ENCODE assay signal across 27 mouse cellular contexts in genomic region chr9:114446887-114447286, GRCm38 (mm10). TPM values are rescaled to one million over a fixed set of nuclear protein-coding genes. Genes with fewer than 3 reads are reported as not detected.
DNase-seq lines count a peak whose midpoint lies in the region; ATAC-seq and TF ChIP-seq lines count a peak whose summit lies in the region.
"Had no signal": no experiment of that assay in that cellular context is flagged by ENCODE, and none has a peak within 500 bp of the region (broad histone marks: within the 10 kb centered on the region; RNA-seq: fewer than 3 reads in every experiment).

No protein-coding gene starts in this region.

- no peaks in the 10 kb centered on the region for H3K27me3 ChIP-seq in heart, embryonic 10.5 days (ENCODE audit: insufficient read depth, poor library complexity, severe bottlenecking)
- H3K27me3 ChIP-seq in heart, embryonic 13.5 days (replicated peaks): no peaks in the 10 kb centered on the region
- H3K27me3 ChIP-seq in heart, postnatal 0 days (ENCODE audit: control insufficient read depth, insufficient read depth, low read length): no peaks in the 10 kb centered on the region
- H3K27me3 ChIP-seq: CH12.LX; embryonic facial prominence, embryonic 12.5 days; forebrain, embryonic 13.5 days; forebrain, embryonic 15.5 days; Patski had no signal

- peak; percentile 63 for ATAC-seq in heart, embryonic 13.5 days (ENCODE audit: extremely low read depth, insufficient number of reproducible peaks, low FRiP score, low TSS enrichment)
- peak; percentile 76 for ATAC-seq in heart, postnatal 0 days (ENCODE audit: insufficient read depth, low read depth)
- ATAC-seq: activated CD4-positive, CD25-positive, alpha-beta regulatory T cell, adult 4 months; CD4-positive, CD25-positive, alpha-beta regulatory T cell, adult 4 months; forebrain, embryonic 13.5 days; forebrain, embryonic 15.5 days; Patski had no signal

- H3K4me3 ChIP-seq in heart, embryonic 10.5 days: no peak overlapping the region
- no peak overlapping the region for H3K4me3 ChIP-seq in heart, embryonic 13.5 days
- H3K4me3 ChIP-seq in heart, postnatal 0 days (ENCODE audit: low read depth, low read length): no peak overlapping the region
- H3K4me3 ChIP-seq: embryonic facial prominence, embryonic 10.5 days; embryonic facial prominence, embryonic 12.5 days; forebrain, embryonic 13.5 days; forebrain, embryonic 15.5 days had no signal

- WGBS in heart, embryonic 10.5 days: 70% methylated on average over 8 of the region's 8 CpGs
- WGBS in heart, embryonic 13.5 days: 46% methylated on average over 8 of the region's 8 CpGs
- 58% methylated on average over 8 of the region's 8 CpGs for WGBS in heart, postnatal 0 days

- intact Hi-C loops in heart, postnatal 36 days (cut with DNase I): no loop called here
- intact Hi-C loops in heart, postnatal 25 days (cut with DNase I): no loop called here

- DNase-seq in heart, embryonic 10.5 days (ENCODE audit: low spot score): no peak
- DNase-seq in heart, adult 8-10 months (ENCODE audit: low spot score): no peak
- no peak for DNase-seq in heart, postnatal 36 days
- peak; percentile 24 for DNase-seq in heart, postnatal 0 days (ENCODE audit: low spot score)
- DNase-seq in heart, postnatal 25 days (ENCODE audit: low spot score): no peak
- DNase-seq: adrenal gland, adult 8-10 months; adrenal gland, postnatal 14 days; adrenal gland, postnatal 36 days; B cell, adult 2 months; cerebellum, adult 11-12 months; cerebellum, adult 2 months; cerebellum, adult 9-10 months; cerebellum, postnatal 10 days; cerebellum, postnatal 25 days had no signal

- H3K9me3 ChIP-seq in heart, embryonic 10.5 days: no peaks in the 10 kb centered on the region
- H3K9me3 ChIP-seq in heart, embryonic 13.5 days: no peaks in the 10 kb centered on the region
- H3K9me3 ChIP-seq in heart, postnatal 0 days (replicated peaks; ENCODE audit: control insufficient read depth, low read length): no peaks in the 10 kb centered on the region
- H3K9me3 ChIP-seq: embryonic facial prominence, embryonic 10.5 days; embryonic facial prominence, embryonic 12.5 days; forebrain, embryonic 13.5 days; forebrain, embryonic 15.5 days; G1E had no signal

- no peak overlapping the region for H3K4me2 ChIP-seq in heart, embryonic 13.5 days
- no peak overlapping the region for H3K4me2 ChIP-seq in heart, postnatal 0 days (ENCODE audit: low read depth, low read length)
- H3K4me2 ChIP-seq: embryonic facial prominence, embryonic 12.5 days; forebrain, embryonic 13.5 days; forebrain, embryonic 15.5 days had no signal

- TF ChIP-seq CTCF in heart, postnatal 0 days (IDR thresholded peaks at IDR 0.05; ENCODE audit: low read depth): no peak

- peaks cover 15% of the 10 kb centered on the region for H3K36me3 ChIP-seq in heart, embryonic 10.5 days
- peaks cover 18% of the 10 kb centered on the region; the same call in 1 of the 2 replicates for H3K36me3 ChIP-seq in heart, embryonic 13.5 days
- peaks cover 3% of the 10 kb centered on the region; the same call in 1 of the 2 replicates for H3K36me3 ChIP-seq in heart, postnatal 0 days (replicated peaks; ENCODE audit: control insufficient read depth, insufficient read depth, low read length)
- H3K36me3 ChIP-seq: forebrain, embryonic 15.5 days had no signal

- peaks cover 16% of the 10 kb centered on the region for H3K4me1 ChIP-seq in heart, embryonic 10.5 days
- peaks cover 10% of the 10 kb centered on the region; the same call in 1 of the 2 replicates for H3K4me1 ChIP-seq in heart, embryonic 13.5 days
- H3K4me1 ChIP-seq in heart, postnatal 0 days (ENCODE audit: control insufficient read depth, insufficient read depth): no peaks in the 10 kb centered on the region
- H3K4me1 ChIP-seq: embryonic facial prominence, embryonic 10.5 days; embryonic facial prominence, embryonic 12.5 days; forebrain, embryonic 13.5 days; forebrain, embryonic 15.5 days had no signal

- no peak overlapping the region for H3K9ac ChIP-seq in heart, embryonic 13.5 days
- no peak overlapping the region for H3K9ac ChIP-seq in heart, postnatal 0 days (replicated peaks; ENCODE audit: low read depth, low read length)
- H3K9ac ChIP-seq: embryonic facial prominence, embryonic 12.5 days; forebrain, embryonic 13.5 days; forebrain, embryonic 15.5 days had no signal

- H3K27ac ChIP-seq in heart, embryonic 10.5 days: peak overlapping the region; percentile 37; the same call in 1 of the 2 replicates
- no peak overlapping the region for H3K27ac ChIP-seq in heart, embryonic 13.5 days (replicated peaks)
- H3K27ac ChIP-seq in heart, postnatal 0 days (ENCODE audit: low read depth): no peak overlapping the region
- H3K27ac ChIP-seq: embryonic facial prominence, embryonic 10.5 days; embryonic facial prominence, embryonic 12.5 days; forebrain, embryonic 13.5 days; forebrain, embryonic 15.5 days had no signal

- TF ChIP-seq EP300 in heart, postnatal 0 days (IDR thresholded peaks at IDR 0.05; ENCODE audit: low read depth): no peak

RNA-seq across cellular contexts. Expression of gene Tmppe, which starts 46.0 kb away (rescaled TPM):
- polyA plus RNA-seq in heart, embryonic 10.5 days (2016; fragmentation: Nextera tagmentation; extraction: Ambion mirVana): 11.5 and 14.6 TPM in 2 replicates
- 1 to 10 TPM; 3.1 to 4.7 (median 4.1) TPM for total RNA-seq in heart, adult 8-10 months (2022)
- polyA plus RNA-seq in heart, embryonic 13.5 days (2015; fragmentation: Nextera tagmentation; extraction: Ambion mirVana): 9.2 and 10.1 TPM in 2 replicates
- total RNA-seq in heart, postnatal 36 days (2021): 1 to 10 TPM; 3.5 to 4.5 TPM
- total RNA-seq in heart, postnatal 0 days (2014; rRNA removed; ENCODE audit: low replicate concordance): 5.4 and 10.0 TPM in 2 replicates
- 3.9 and 4.5 TPM in 2 replicates for polyA plus RNA-seq in heart, postnatal 0 days (2015; fragmentation: Nextera tagmentation; extraction: Ambion mirVana)
- total RNA-seq in heart, postnatal 25 days (2021): 1 to 10 TPM; 3.4 to 4.2 TPM

RNA-seq across cellular contexts. Expression of gene Glb1, which starts 46.0 kb away (rescaled TPM):
- 33.5 and 45.1 TPM in 2 replicates for polyA plus RNA-seq in heart, embryonic 10.5 days (2016; fragmentation: Nextera tagmentation; extraction: Ambion mirVana)
- total RNA-seq in heart, adult 8-10 months (2022): 10 to 100 TPM; 13.4 to 15.8 (median 14.8) TPM
- polyA plus RNA-seq in heart, embryonic 13.5 days (2015; fragmentation: Nextera tagmentation; extraction: Ambion mirVana): 42.9 and 44.7 TPM in 2 replicates
- total RNA-seq in heart, postnatal 36 days (2021): 10 to 100 TPM; 15.1 to 16.1 TPM
- 29.8 and 43.3 TPM in 2 replicates for total RNA-seq in heart, postnatal 0 days (2014; rRNA removed; ENCODE audit: low replicate concordance)
- 22.0 and 22.8 TPM in 2 replicates for polyA plus RNA-seq in heart, postnatal 0 days (2015; fragmentation: Nextera tagmentation; extraction: Ambion mirVana)
- 10 to 100 TPM; 14.8 to 16.3 TPM for total RNA-seq in heart, postnatal 25 days (2021)

RNA-seq across cellular contexts. Expression of gene Crtap, which starts 56.4 kb away (rescaled TPM):
- polyA plus RNA-seq in heart, embryonic 10.5 days (2016; fragmentation: Nextera tagmentation; extraction: Ambion mirVana): 92.4 and 124 TPM in 2 replicates
- 10 to 100 TPM; 30.3 to 34.3 (median 32.9) TPM for total RNA-seq in heart, adult 8-10 months (2022)
- polyA plus RNA-seq in heart, embryonic 13.5 days (2015; fragmentation: Nextera tagmentation; extraction: Ambion mirVana): 141 and 142 TPM in 2 replicates
- total RNA-seq in heart, postnatal 36 days (2021): 10 to 100 TPM; 32.3 to 32.5 TPM
- 63.1 and 65.0 TPM in 2 replicates for total RNA-seq in heart, postnatal 0 days (2014; rRNA removed; ENCODE audit: low replicate concordance)
- 75.8 and 80.6 TPM in 2 replicates for polyA plus RNA-seq in heart, postnatal 0 days (2015; fragmentation: Nextera tagmentation; extraction: Ambion mirVana)
- total RNA-seq in heart, postnatal 25 days (2021): 10 to 100 TPM; 30.4 to 32.4 TPM

RNA-seq across cellular contexts. Expression of gene Ccr4, which starts 57.8 kb away (rescaled TPM):
- not detected in 2 replicates for polyA plus RNA-seq in heart, embryonic 10.5 days (2016; fragmentation: Nextera tagmentation; extraction: Ambion mirVana)
- total RNA-seq in heart, adult 8-10 months (2022): not detected
- polyA plus RNA-seq in heart, embryonic 13.5 days (2015; fragmentation: Nextera tagmentation; extraction: Ambion mirVana): not detected in 2 replicates
- total RNA-seq in heart, postnatal 36 days (2021): not detected
- not detected in 2 replicates for total RNA-seq in heart, postnatal 0 days (2014; rRNA removed; ENCODE audit: low replicate concordance)
- not detected in 2 replicates for polyA plus RNA-seq in heart, postnatal 0 days (2015; fragmentation: Nextera tagmentation; extraction: Ambion mirVana)
- not detected for total RNA-seq in heart, postnatal 25 days (2021)
- total RNA-seq: adrenal gland, adult 18-20 months; adrenal gland, adult 8-10 months; adrenal gland, postnatal 14 days; adrenal gland, postnatal 36 days; G1E had no signal
- polyA plus RNA-seq: cerebellum, adult 2 months; cortical plate, adult 2 months; embryonic facial prominence, embryonic 12.5 days; forebrain, embryonic 11.5 days; forebrain, embryonic 13.5 days; forebrain, embryonic 15.5 days; G1E; Patski had no signal
